Mouse (Mus musculus) bone marrow, adult 2 months (tissue): ENCODE measurements around the gene Usp4.

Experiments used
- CTCF ChIP-seq: fragments of 200-500 bp; IDR thresholded peaks from 2 replicates; pipeline ENCODE4 v1.5.1; 2011; ENCODE audit warnings: low read length, control low read depth; ENCODE audit not compliant: control insufficient read depth, insufficient read depth
- POLR2A ChIP-seq: fragments of 200-500 bp; IDR thresholded peaks from 2 replicates; pipeline ENCODE4 v1.6.1; 2011; ENCODE audit warnings: low read depth, mild to moderate bottlenecking, control low read depth, low read length, borderline replicate concordance; ENCODE audit not compliant: control insufficient read depth

DNA sequence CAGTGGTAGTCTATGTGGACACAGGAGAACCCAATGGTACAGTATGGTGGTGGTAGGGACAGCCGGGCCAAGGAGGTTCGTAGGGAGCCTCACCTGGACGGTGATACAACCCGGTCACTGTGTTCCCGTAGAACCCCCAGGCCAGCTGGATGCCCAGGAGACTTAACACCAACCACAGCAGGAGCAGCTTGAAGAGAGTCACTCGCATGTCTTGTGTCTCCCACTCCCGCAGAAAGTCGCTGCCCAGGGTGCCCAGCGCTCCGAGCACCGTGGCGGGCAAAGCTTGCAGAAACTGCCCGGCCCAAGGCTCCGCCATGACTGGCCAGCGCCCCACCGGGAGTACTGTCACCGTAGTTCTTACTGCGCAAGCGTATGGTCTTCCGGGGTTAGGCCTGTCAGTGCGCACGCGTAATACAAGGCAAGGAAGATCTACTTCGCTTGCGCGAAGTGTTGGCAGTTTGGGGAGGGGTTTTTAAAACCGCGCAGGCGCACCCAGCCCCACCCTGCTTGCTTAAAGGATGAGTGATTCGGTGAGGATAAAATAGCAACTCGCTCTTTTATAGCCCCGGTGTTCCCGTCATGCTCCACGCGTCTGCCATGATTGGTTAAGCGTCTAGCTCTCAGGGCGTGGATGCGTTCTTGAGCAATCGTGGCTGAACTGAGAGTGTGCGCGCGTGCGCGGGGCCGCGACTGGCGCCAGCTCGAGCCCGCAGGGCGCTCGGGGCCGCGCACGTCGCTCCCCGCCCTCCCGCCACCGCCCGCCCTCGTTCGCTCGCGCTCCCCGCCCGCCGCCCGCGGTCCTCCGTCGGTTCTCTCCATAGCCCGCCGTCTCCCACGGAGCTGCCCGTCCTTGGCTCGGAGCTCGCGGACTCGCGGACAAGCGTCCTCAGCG, 41.8 kb upstream of the Usp4 start, which contains the start of the genes Rhoa and Tcta:
- TF ChIP-seq CTCF (no peak; the same call in 1 of the 2 replicates), POLR2A (peak; percentile 97)
